Mouse (Mus musculus) embryonic facial prominence, embryonic 14.5 days (tissue): ENCODE measurements at regions not wholly inside any gene's neighbourhood (a gene's known extent, or its start where the extent isn't known, plus 50 kb on each side); places are given as distances from the start of the nearest gene placed in this dataset.

ENCODE experiments used
- ATAC-seq: fragments of 200-750 bp; cut with Nextera tagmentation; 2 replicates; pipeline ENCODE4 v1.8.0; 2017; ENCODE audit warnings: low read depth, moderate number of reproducible peaks, moderate TSS enrichment
- DNase-seq: peaks from one replicate; pipeline ENCODE4 v3.0.0-alpha.2; 2015; ENCODE audit warnings: low spot score
- H3K27ac ChIP-seq: fragments of 300-500 bp; sonication (generic); replicated peaks from 2 replicates; pipeline ENCODE4 v1.5.1; 2014; ENCODE audit warnings: low read depth, mild to moderate bottlenecking, low read length, moderate library complexity
- H3K27me3 ChIP-seq: fragments of 300-500 bp; sonication (generic); replicated peaks from 2 replicates; pipeline ENCODE4 v1.6.1; 2014; ENCODE audit warnings: low read length; ENCODE audit not compliant: control insufficient read depth, insufficient read depth
- H3K36me3 ChIP-seq: fragments of 300-500 bp; sonication (generic); 2 replicates; pipeline ENCODE4 v1.6.1; 2014; ENCODE audit warnings: low read length, mixed read lengths; ENCODE audit not compliant: control insufficient read depth, insufficient read depth
- H3K4me1 ChIP-seq: fragments of 300-500 bp; sonication (generic); 2 replicates; pipeline ENCODE4 v1.6.1; 2014; ENCODE audit warnings: antibody characterized with exemption, low read length; ENCODE audit not compliant: control insufficient read depth, insufficient read depth
- H3K4me2 ChIP-seq: fragments of 300-500 bp; sonication (generic); 2 replicates; pipeline ENCODE4 v1.6.1; 2014; ENCODE audit warnings: low read depth, mild to moderate bottlenecking, low read length, moderate library complexity, mixed read lengths
- H3K4me3 ChIP-seq: fragments of 300-500 bp; sonication (generic); 2 replicates; pipeline ENCODE4 v1.5.1; 2014; ENCODE audit warnings: low read depth, mild to moderate bottlenecking, low read length
- H3K9ac ChIP-seq: fragments of 300-500 bp; sonication (generic); 2 replicates; pipeline ENCODE4 v1.6.1; 2014; ENCODE audit warnings: low read depth, mild to moderate bottlenecking, low read length, moderate library complexity, mixed read lengths
- H3K9me3 ChIP-seq: fragments of 300-500 bp; sonication (generic); 2 replicates; pipeline ENCODE4 v1.6.1; 2016; ENCODE audit warnings: low read length; ENCODE audit not compliant: control insufficient read depth
- WGBS: fragments of 180-500 bp; shearing (Covaris S2); extraction: QIAGEN DNeasy Blood & Tissue Kit; methylation state at CpG from one replicate; pipeline ENCODE4 v1.1.7; 2014; 5-methylcytosine and 5-hydroxymethylcytosine counted together

DNA sequence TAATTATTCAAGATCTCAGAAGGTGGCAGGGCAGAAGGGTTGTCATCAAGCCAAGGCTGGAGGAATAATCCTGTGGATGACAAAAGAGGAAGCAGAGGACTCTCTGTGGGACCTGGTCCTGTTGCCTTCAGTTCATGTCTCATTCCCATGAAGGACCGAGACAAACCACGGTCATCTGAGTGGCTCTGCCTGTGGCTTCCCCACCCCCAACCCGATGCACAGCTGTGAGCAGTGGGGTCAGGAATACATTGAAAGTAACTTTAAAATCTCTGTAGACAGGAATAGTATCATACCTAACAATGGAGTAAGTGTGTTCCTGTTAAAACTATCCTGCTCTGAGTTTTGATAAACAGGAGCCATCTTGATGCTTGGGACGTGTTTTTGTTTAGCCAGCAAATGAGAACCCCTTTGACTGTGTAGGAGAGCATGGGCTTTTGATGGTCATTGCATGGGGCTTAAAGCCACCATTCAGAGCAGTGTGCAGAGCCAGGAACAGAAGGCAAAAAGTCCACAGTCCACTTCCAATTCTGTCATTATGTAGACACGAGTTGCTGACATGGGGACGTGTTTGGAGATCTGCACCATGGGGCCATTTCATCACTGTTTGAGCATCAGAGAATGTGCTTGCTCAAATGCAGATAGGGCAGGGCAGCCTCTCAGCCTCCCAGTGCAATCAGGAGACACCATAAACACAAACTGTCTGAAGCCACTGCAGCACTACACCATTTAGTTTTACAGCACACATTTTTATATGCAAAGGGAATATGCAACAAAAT is 88.3 kb downstream of the Gm815 start:
- no peak overlapping the region for H3K27ac ChIP-seq
- no peaks in the 10 kb centered on the region for H3K27me3 ChIP-seq
- DNase-seq (no peak), ATAC-seq (no peak)
- peaks cover 12% of the 10 kb centered on the region for H3K4me1 ChIP-seq
- 82% methylated on average over 6 of the region's 6 CpGs for WGBS
- H3K36me3 ChIP-seq, result no peaks in the 10 kb centered on the region
- H3K4me2 ChIP-seq, result no peak overlapping the region
- no peak overlapping the region for H3K4me3 ChIP-seq
- H3K9me3 ChIP-seq, result no peaks in the 10 kb centered on the region
- no peak overlapping the region for H3K9ac ChIP-seq

DNA sequence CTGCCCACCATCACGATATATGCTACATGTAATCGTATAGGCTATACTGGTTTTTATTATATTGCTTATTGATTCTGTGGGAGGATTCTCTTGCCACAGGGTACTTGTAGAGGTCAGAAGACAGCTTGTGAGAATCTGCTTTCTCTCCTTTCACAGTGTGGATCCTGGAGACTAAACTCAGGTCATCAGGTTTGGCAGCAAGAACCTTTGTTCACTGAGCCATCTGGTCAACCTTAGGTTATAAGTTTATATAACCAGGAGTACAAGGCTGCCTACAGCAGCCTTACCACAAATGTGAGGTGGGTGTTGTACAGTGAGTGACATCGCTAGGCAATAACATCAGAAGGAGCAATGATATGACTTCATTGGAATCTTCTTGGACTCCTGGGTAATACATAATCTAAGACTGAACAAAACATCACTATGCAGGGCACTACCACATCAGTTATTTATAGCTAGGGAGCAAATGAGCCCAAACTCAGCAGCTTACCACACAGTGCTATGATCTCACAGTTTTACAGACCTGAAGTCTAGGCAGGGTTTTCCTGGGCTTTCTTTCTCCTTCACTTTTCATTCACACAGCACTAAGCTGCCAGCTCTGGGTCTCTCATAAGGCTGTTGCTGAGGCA is 89.0 kb downstream of the Gm815 start:
- H3K4me1 ChIP-seq, result peaks cover 12% of the 10 kb centered on the region
- H3K4me3 ChIP-seq, result no peak overlapping the region
- 94% methylated on average over 3 of the region's 3 CpGs for WGBS
- no peaks in the 10 kb centered on the region for H3K36me3 ChIP-seq
- no peak for DNase-seq
- H3K9me3 ChIP-seq, result no peaks in the 10 kb centered on the region
- no peak overlapping the region for H3K9ac ChIP-seq
- no peak overlapping the region for H3K27ac ChIP-seq
- H3K27me3 ChIP-seq, result no peaks in the 10 kb centered on the region
- H3K4me2 ChIP-seq, result no peak overlapping the region
- ATAC-seq, result no peak

DNA sequence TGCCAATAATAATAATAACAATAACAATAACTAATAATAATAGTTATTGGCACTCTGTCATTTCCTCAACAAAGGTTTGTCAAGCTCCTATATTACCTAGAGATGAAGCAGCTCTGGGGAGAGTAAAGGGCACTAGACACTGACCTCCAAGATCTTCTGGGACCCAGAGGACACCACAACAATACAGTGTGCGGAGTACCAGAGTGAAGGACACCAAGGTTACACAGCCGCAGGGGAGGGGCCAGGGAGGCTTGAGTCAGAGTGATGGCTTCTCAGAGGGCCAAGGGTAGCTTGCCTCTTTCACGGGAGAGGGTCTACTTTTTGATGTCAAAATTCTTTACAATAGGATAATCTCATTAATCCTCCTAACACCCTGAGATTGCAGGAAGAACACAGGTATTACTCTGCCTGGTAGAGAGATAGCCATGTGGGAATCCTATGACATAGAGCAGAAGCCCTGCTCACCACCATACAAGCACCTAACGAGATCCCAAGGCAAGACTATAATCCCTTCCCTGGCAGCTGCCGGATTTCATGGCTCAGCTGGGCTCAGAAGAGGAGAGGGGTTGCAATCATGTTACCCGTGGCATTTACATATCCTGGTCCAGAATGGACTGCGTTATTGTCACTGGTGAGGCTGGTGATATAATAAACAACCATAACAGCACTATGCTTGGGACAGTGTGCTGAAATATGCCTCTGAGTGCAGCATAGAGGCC is 91.1 kb downstream of the Gm815 start:
- DNase-seq (no peak), ATAC-seq (no peak)
- no peak overlapping the region for H3K9ac ChIP-seq
- no peak overlapping the region for H3K27ac ChIP-seq
- no peak overlapping the region for H3K4me2 ChIP-seq
- H3K27me3 ChIP-seq, result no peaks in the 10 kb centered on the region
- H3K4me1 ChIP-seq, result peaks cover 12% of the 10 kb centered on the region
- 64% methylated on average over 7 of the region's 7 CpGs for WGBS
- no peak overlapping the region for H3K4me3 ChIP-seq
- H3K9me3 ChIP-seq, result no peaks in the 10 kb centered on the region
- H3K36me3 ChIP-seq, result no peaks in the 10 kb centered on the region

DNA sequence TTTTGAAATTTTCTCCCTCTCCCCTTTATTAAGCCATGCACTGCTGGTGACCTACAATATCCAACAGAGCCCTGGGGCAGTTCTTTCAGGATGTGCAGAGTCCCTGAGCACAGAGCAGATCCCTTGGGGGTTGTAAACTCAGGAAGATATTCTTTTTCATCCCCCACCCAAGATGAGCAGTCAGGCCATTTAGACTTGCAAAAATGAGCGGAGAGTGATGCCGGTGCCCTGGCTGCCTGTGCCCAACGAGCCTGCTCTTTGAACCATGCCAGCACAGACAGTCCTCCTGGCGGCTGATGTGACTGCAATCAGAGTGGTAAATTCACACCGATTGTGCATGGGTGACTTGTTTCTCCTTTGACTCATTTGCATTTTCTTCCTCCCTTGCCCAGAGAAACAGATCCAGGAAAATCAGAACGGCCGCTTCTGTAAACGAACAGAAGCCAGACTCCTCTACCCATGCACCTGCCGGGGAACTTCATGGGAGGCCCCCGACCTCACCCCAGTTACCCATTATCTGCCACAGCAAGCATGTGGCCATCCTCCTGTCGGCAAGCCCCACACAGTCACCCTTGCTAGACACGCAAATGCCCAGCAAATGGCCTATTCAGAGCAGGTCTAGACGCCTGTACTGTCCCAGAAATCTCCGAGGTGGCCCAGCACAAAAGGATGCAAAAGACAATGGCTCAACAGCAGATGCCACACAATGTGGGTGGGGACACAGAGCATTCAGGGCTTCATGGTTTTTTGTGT is 92.4 kb downstream of the Gm815 start:
- Histone ChIP-seq H3K4me3 (no peak overlapping the region), H3K9me3 (no peaks in the 10 kb centered on the region), H3K27me3 (no peaks in the 10 kb centered on the region), H3K4me2 (no peak overlapping the region), H3K36me3 (no peaks in the 10 kb centered on the region), H3K9ac (no peak overlapping the region), H3K4me1 (peaks cover 12% of the 10 kb centered on the region), H3K27ac (no peak overlapping the region)
- peak; percentile 53; the same call in 1 of the 2 replicates for ATAC-seq
- DNase-seq, result peak; percentile 17
- 57% methylated on average over 14 of the region's 14 CpGs for WGBS

DNA sequence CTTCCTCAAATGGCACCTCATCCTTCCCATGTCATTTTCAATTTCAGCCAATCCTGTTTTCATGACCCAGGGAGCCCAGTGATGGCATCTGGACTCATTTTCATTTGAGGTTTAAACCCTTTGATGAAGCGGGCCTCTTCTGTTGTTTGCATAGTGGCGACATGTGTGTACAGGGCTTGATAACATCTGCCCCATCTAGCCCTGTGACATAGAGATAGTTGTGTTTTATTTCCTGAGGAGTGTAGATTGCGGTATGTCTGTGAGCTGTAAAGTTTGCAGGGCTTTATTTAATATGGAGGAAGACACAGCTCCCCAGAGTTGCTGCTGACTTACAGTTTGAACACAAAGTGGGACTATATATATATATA is 92.9 kb downstream of the Gm815 start:
- H3K4me3 ChIP-seq, result no peak overlapping the region
- WGBS, result 63% methylated on average over 3 of the region's 3 CpGs
- DNase-seq, result no peak
- H3K4me2 ChIP-seq, result no peak overlapping the region
- H3K27ac ChIP-seq, result no peak overlapping the region
- no peaks in the 10 kb centered on the region for H3K9me3 ChIP-seq
- H3K9ac ChIP-seq, result no peak overlapping the region
- H3K4me1 ChIP-seq, result peaks cover 12% of the 10 kb centered on the region
- no peak for ATAC-seq
- H3K27me3 ChIP-seq, result no peaks in the 10 kb centered on the region
- no peaks in the 10 kb centered on the region for H3K36me3 ChIP-seq

DNA sequence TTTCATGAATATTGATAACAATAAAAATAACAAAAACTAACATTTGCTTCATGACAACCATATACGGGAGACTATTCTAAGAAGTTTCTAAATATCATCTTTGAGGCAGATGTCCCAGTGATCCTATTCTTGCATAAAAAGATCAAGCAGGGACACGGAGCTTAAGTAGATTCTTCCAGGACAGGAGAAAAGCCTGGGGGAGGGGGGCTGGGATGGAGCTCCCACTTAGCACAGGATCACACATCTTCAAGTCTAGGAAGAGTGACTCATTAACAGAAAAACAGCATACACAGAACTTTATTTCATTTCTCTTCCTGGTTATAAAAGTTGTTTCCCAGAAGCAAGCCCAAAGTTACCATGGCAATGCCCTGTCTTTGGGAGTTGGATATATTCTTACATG is 93.6 kb downstream of the Gm815 start:
- ATAC-seq, result no peak
- Histone ChIP-seq H3K9me3 (no peaks in the 10 kb centered on the region), H3K4me1 (peaks cover 12% of the 10 kb centered on the region), H3K9ac (no peak overlapping the region), H3K27ac (no peak overlapping the region), H3K4me2 (no peak overlapping the region), H3K4me3 (no peak overlapping the region), H3K36me3 (no peaks in the 10 kb centered on the region), H3K27me3 (no peaks in the 10 kb centered on the region)
- DNase-seq, result no peak
- 81% methylated on average over 2 of the region's 2 CpGs for whole genome bisulfite sequencing

DNA sequence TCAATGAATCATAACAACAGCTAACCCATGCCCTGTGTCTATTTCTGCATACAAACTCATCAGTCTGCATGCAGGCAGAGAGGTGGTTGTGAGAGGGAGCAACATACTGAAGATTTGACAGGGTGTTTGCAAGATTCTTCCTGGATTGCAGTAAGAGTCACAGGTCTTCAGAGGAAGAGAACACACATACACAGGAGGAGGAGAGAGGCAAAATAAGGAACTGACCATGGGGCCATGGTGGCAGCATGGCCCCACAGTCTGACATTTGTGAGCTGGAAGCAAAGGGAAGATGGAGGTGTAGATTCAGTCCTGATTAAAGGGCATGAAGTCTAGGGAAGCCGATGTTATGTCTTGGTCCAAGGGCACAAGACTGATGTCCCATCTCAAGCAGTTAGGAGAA is 101.0 kb downstream of the Gm815 start:
- H3K9ac ChIP-seq, result no peak overlapping the region

DNA sequence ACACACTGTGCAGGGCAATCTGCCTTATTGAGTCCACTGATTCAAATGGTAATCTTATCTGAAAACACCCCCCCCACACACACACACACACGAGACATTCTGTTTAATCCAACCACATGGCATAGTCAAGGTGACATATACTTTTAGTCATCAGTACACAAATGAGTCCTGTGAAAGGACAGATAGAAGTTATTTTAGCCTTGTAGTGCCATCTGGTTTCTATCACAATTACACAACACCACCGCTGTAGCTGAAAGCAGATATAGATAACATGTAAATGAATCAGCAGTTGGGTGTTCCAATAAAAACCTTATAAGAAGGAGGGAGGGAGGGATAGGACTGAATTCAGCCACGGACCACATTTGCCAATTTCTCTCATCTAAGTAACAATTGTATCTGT is 101.5 kb downstream of the Gm815 start:
- Histone ChIP-seq H3K9me3 (no peaks in the 10 kb centered on the region), H3K27me3 (no peaks in the 10 kb centered on the region), H3K36me3 (no peaks in the 10 kb centered on the region), H3K4me2 (no peak overlapping the region), H3K9ac (no peak overlapping the region), H3K4me3 (no peak overlapping the region), H3K27ac (no peak overlapping the region), H3K4me1 (no peaks in the 10 kb centered on the region)
- ATAC-seq (no peak), DNase-seq (no peak)
- 47% methylated on average over 3 of the region's 3 CpGs for WGBS

More for the DNA sequence above, 101.0 kb downstream of the Gm815 start:
- Histone ChIP-seq H3K4me1 (no peaks in the 10 kb centered on the region), H3K27ac (no peak overlapping the region), H3K4me2 (no peak overlapping the region), H3K27me3 (no peaks in the 10 kb centered on the region), H3K4me3 (no peak overlapping the region), H3K36me3 (no peaks in the 10 kb centered on the region), H3K9me3 (no peaks in the 10 kb centered on the region)
- 75% methylated on average over 1 of the region's 1 CpGs for WGBS
- ATAC-seq (no peak), DNase-seq (no peak)
